Mouse (Mus musculus) frontal cortex, postnatal 10 days (tissue): ENCODE data around the gene Cdc45.
"Not testable (repeated sequence)": the region's sequence is repeated elsewhere in the genome, so short reads cannot be mapped to it uniquely, and the experiment has no call there.

Experiments used
- DNase-seq, 2 experiments: peaks; one replicate each; pipeline ENCODE4 v3.0.0; 2022; ENCODE audit warnings: low spot score in 2 of 2, mixed read lengths in 1 of 2

Gene Cdc45

GRCm38 (mm10) chr16:18811468-18812384 is at the start of gene Cdc45, which contains the start of gene Ufd1:
Gene Cdc45, minus strand, starts transcription at chr16:18811987.
Gene Ufd1, plus strand, starts transcription at chr16:18811779.
- peak; percentile 86 to 89 for DNase-seq

- DNase-seq = no peak
These were observed 48.4 kb upstream of the Cdc45 start for GRCm38 (mm10) chr16:18860186-18860585.

- no peak for DNase-seq
These were observed 46.8 kb upstream of the Cdc45 start for GRCm38 (mm10) chr16:18858551-18858950.

GRCm38 (mm10) chr16:18849521-18850190 is 37.9 kb upstream of the Cdc45 start:
- DNase-seq = not testable (repeated sequence)

- no peak for DNase-seq
These were observed 34.6 kb upstream of the Cdc45 start for GRCm38 (mm10) chr16:18846301-18846820.

- DNase-seq = no peak
These were observed 26.6 kb upstream of the Cdc45 start for GRCm38 (mm10) chr16:18838346-18838745.

GRCm38 (mm10) chr16:18836468-18837208 is 24.9 kb upstream of the Cdc45 start, which contains the start of the genes 2510002D24Rik and Gm28539:
Gene 2510002D24Rik, plus strand, starts transcription at chr16:18836578.
Gene Gm28539, plus strand, starts transcription at chr16:18836584.
- DNase-seq = peak; percentile 86 to 88

- DNase-seq = no peak
These were observed 24.3 kb upstream of the Cdc45 start for GRCm38 (mm10) chr16:18836073-18836467.

GRCm38 (mm10) chr16:18833486-18833885 is 21.7 kb upstream of the Cdc45 start:
- DNase-seq = no peak

- no peak for DNase-seq
These were observed 17.3 kb upstream of the Cdc45 start for GRCm38 (mm10) chr16:18829102-18829501.

GRCm38 (mm10) chr16:18828630-18829029 is 16.8 kb upstream of the Cdc45 start:
- no peak for DNase-seq

- no peak for DNase-seq
These were observed 11.1 kb upstream of the Cdc45 start for GRCm38 (mm10) chr16:18822925-18823324.

GRCm38 (mm10) chr16:18822356-18822755 is 10.6 kb upstream of the Cdc45 start:
- DNase-seq = no peak

GRCm38 (mm10) chr16:18812385-18812910 is 661 bp upstream of the Cdc45 start:
- DNase-seq = peak in 1 of 2 experiments; percentile 72

GRCm38 (mm10) chr16:18811032-18811431 is 755 bp downstream of the Cdc45 start:
- DNase-seq = no peak

- no peak for DNase-seq
These were observed 2.8 kb downstream of the Cdc45 start for GRCm38 (mm10) chr16:18809001-18809400.

GRCm38 (mm10) chr16:18805746-18806145 is 6.0 kb downstream of the Cdc45 start:
- no peak for DNase-seq

GRCm38 (mm10) chr16:18798841-18799240 is 12.9 kb downstream of the Cdc45 start:
- DNase-seq = peak; percentile 56 to 69

- no peak for DNase-seq
These were observed 13.6 kb downstream of the Cdc45 start for GRCm38 (mm10) chr16:18798151-18798550.

GRCm38 (mm10) chr16:18796645-18797044 is 15.1 kb downstream of the Cdc45 start:
- no peak for DNase-seq

GRCm38 (mm10) chr16:18795223-18795899 is 16.4 kb downstream of the Cdc45 start:
- peak in 1 of 2 experiments; percentile 25 for DNase-seq
